Mouse (Mus musculus) right cerebral cortex, postnatal 10 days (tissue): Measurements from ENCODE around the gene Ugt1a5.
"Not testable (repeated sequence)": the region's sequence is repeated elsewhere in the genome, so short reads cannot be mapped to it uniquely, and the experiment has no call there.

Experiments
- DNase-seq, 2 experiments: peaks; one replicate each; pipeline ENCODE4 v3.0.0; 2021; ENCODE audit warnings: low spot score in 2 of 2

Ugt1a5 gene

DNA sequence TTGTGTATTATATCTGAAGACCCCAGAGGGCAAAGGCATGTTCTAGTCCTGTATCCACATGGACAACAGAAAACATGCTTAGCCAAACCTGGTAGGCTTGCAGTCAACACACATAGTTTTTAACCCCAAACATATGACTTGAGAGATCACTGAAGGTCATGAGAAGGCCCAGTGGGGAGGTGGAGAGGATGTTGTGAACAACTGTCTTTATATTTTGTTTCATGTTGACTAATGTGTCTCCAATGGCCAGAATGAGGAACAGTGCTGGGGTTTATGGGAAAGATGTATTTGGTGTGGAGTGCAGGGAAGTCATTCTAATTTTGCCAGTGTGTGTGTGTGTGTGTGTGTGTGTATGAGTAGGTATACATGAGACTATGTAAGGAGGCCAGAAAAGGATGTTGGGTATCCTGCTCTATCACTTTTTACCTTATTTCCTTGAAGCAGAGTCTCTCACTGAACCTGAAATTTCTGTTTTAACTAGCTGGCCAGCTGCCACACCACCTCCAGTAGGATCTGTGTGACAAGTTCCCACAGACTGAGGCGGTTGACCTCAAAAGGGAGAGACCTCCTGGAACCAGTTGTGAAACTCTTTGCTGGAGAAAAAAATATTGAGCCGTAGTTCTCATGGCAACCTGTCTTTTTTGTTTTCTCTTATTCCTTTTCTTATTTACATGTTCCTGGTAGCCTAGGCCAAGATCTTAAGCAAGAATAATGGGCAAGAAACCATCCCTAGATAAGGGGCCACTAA, 58.4 kb downstream of the Ugt1a5 start:
- DNase-seq, result no peak

- not testable (repeated sequence) for DNase-seq
Observed at GRCm38 (mm10) chr1:88225301-88225700, 59.5 kb downstream of the Ugt1a5 start.

GRCm38 (mm10) chr1:88225741-88226140, 59.9 kb downstream of the Ugt1a5 start:
- DNase-seq, result no peak

DNA sequence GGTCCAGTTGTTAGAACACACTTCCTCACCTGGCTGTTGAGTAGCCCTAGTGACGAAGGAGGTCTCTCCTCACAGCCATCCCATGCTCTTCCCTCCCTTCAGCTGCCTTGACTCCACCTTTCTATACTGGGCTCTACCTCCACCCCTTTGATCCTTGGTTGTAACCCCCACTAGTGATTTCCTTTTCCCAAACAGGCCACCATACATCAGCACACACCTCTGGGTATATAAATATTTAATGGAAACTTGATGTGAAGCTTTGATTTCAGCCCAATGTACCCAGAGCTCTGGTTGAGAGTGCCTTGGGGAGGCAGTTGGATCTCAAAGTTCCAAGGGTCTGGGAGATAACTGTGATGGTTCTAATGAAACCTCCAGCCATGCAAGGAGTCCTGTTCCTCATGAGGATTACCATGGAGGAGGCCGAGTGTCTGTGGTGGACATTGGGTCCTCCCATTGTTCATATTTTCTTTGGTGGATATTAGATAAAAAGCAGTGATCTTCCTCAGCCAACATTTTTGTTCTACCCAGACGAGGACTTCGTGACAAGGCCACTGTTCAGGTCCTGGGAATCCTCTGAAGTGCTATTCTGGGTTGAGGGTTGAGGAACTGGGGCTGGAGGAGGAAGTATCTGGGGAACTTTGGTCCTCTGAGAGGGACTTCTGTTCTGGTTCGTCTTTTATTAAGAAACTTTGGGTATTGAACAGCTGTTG, 61.0 kb downstream of the Ugt1a5 start, which contains the start of gene Mroh2a:
Gene Mroh2a, plus strand, starts transcription at position 317 of the 710 bp plus-strand sequence.
- DNase-seq, result no peak

GRCm38 (mm10) chr1:88227482-88227881, 61.7 kb downstream of the Ugt1a5 start:
- DNase-seq, result no peak

DNA sequence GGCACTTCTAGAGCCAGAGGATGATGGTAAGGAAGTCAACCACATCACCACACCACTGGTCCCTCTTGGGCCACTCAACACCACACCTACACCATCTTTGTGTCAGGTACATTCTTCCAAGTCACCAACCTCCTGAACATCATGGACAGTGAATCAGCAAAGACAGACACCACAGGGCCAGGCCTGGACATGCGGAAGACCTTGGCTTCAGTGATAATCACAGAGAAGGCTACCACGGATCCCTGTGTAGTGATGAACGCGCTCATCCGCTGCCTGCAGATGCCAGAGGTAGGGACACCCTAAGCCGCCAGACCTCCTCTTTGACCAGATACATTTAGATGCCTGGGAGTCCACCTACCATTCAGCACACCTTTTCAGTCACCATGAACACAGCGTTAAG, 62.3 kb downstream of the Ugt1a5 start:
- no peak for DNase-seq

- DNase-seq, result no peak
Observed at GRCm38 (mm10) chr1:88229566-88229965, 63.8 kb downstream of the Ugt1a5 start.

DNA sequence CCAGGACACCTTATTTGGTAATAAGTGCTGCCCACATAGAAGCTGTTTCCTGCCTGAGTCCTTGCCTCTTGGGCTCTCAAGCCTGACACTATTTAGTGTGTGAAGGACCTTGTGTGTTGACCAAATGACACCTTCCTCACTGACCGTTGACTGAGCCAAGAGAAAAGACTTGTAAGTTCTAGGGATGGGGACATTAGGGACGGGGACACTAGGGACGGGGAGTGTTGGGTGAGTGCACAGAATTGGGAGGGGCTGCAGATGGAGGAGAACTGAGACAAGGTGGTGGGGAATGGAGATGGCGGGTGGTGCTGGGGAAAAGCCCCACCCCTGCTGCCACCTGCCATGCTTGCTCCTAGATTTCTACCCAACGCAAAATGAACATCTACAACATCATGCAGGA, 64.2 kb downstream of the Ugt1a5 start:
- no peak for DNase-seq

DNA sequence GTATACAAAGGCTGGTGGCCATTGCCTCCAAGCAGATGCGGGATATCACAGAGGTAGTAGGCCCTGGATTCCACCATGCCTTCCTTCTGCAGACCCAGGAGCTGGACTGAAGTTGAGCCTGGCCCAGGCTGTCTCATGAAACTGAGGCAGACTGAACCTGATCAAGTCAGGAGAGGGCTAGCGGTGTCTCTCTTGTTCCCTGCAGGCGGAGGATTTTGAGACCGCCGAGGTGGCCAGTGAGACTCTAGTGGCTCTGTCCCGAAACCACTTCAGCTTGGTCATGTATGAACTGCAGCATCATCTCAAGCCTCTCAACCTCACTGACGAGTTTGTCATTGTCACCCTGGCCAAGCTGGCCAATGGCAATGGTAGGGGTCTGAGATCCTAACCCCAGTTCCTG, 64.6 kb downstream of the Ugt1a5 start:
- no peak for DNase-seq

DNA sequence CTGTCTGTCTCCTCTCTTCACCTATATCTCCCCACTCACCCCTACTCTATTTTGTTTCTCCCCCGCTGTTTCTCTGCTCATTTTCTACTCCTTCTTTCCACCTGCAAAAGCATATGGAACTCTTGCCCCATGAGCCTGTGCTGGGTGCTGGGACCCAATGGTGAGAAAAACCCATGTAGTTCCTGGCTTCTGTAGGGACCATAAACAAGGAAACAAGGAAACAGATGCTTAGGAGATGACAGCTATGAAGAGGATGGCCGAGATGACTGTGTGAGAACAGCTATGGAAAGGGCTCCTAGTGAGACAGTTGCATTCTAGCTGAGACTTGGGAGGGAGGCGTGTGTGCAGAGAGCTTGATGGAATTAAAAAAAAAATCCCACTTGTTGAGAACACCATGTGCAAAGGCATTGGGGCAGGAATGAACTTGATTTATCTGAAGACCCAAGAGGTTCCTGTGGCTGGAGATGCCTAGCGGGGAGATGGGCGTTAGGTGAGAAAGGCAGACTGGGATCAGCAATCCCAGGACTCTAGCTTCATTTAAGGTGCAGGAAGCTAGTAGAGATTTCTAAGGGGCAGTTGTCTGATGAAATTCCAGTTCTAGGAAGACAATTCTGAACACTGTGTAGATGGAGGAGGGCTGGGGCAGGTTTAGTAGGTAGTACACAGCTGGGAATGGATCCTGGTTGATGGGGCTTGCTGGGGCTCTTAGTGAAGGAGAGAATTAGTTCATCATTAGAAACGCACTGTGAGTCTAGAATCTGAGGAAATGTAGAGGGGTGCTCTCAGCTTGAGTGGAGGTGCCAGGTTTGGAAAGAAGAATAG, 65.4 kb downstream of the Ugt1a5 start:
- DNase-seq, result no peak

- DNase-seq, result no peak
Observed at GRCm38 (mm10) chr1:88231803-88232499, 66.1 kb downstream of the Ugt1a5 start.

- peak in 1 of 2 experiments; percentile 6 for DNase-seq
Observed at GRCm38 (mm10) chr1:88232664-88233380, 67.0 kb downstream of the Ugt1a5 start.

GRCm38 (mm10) chr1:88233421-88234247, 67.8 kb downstream of the Ugt1a5 start:
- no peak for DNase-seq

- DNase-seq, result no peak
Observed at GRCm38 (mm10) chr1:88234248-88234610, 68.4 kb downstream of the Ugt1a5 start.

- DNase-seq, result no peak
Observed at GRCm38 (mm10) chr1:88234646-88235045, 68.8 kb downstream of the Ugt1a5 start.

DNA sequence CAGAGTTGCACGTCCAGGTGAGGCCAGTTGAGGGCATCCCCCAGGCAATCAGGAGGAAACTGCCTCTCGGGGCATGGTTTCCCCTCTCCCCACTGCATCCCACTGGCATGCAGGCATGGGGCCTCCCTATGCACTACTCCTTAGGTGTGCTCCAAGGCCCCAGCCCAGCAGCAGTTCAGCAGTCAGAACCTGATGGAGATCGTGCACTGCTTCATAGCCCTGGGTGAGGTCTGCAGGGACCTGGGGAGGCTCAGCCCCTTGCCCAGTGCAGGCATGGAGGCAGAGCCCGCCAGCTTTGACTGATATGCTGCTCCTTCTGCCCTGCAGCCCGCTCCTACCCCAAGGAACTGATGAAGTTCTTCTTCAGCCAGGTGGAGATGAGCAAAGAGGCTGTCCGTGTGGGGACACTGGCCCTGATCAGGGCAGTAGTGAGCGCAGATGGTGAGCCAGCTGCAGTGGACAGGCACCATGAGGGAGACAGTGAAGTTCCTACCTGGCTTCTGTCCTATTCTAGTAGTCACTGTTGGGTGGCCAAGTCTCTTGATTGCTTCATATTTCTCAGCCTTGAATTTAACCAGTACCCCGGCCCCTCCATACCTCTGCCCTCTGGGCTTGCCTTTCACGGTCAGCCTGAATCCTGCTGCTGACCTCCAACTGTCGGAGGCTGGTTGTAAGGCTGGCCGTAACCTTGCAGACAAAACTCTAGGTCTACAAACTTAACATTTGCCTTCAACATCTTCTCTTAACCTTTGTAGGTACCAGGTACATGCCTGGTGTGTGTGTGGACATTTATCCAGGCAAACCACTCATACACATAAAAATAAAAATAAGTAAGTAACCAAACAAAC, 69.5 kb downstream of the Ugt1a5 start:
- DNase-seq, result no peak

DNA sequence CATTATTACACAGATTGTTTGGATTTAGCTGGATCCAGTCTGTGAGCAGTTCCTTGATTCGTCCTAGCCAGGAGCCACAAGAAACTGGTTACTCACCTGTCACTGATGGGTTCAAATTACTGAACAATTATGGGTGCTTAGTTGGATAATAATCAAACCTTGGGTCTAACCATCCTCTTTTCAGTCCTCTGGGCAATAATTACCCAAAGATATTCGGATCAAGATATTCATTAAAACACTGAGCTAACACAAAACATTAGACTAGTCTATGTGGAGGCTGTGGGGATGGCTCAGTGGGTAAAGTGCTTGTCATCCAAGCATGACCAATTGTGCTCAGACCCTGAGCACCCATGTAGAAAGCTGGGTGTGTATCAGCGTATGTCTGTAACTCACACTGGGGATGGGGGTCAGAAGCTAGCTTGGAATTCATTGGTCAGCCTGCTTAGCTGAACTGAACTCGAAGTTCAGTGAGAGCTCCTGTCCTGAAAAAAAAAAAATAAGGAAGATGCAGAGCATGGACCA, 70.1 kb downstream of the Ugt1a5 start:
- DNase-seq, result no peak

DNA sequence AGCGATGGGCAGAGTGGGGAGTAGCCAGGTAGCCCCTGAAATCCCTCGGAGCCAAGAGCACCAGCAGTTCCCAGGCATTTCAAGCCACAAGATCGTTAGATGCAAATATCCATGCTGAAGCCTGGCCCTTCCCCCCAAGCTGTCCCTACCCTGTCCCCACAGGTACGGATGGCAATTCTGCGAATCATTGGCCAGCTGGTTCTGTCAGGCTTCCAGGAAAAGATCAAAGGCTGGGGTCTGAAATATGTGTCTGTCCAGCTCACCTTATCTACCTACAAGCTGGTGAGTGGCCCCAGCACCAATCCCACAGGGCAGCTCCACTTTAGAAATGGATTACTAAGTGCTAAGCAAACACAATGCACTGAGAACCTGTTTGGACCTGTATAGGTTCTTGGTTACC, 71.5 kb downstream of the Ugt1a5 start:
- DNase-seq, result no peak

DNA sequence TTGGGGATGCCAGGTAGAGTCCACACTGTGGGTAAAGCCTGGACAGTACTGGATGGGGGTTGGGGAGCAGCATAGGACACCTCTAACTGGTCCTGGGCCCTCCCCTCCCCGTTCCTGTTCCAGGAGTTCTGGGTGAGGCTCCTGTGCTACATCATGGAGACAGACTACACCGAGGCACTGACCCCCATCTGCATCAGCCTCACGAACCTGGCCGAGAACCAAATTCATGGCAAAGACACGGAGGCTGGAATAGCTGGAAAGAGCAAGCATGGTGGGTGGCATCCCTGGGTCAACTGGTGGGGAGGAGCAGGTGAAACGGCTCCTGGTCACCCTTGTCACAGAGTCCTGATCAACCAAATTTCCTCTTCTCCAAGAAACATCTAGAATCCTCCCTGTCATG, 73.0 kb downstream of the Ugt1a5 start:
- DNase-seq, result no peak
